Comparison of ENCODE assay signal across 21 mouse cellular contexts in genomic region chr16:32618946-32619345, GRCm38 (mm10). TPM values are rescaled to one million over a fixed set of nuclear protein-coding genes. Genes with fewer than 3 reads are reported as not detected.
DNase-seq lines count a peak whose midpoint lies in the region; ATAC-seq lines count a peak whose summit lies in the region.
"Had no signal": no experiment of that assay in that cellular context is flagged by ENCODE, and none has a peak within 500 bp of the region (broad histone marks: within the 10 kb centered on the region; RNA-seq: fewer than 3 reads in every experiment).

No protein-coding gene starts in this region.

- WGBS in liver, embryonic 13.5 days (ENCODE audit: insufficient replicate concordance): 93% methylated on average over 1 of the region's 1 CpGs
- WGBS in liver, embryonic 11.5 days: 92% methylated on average over 1 of the region's 1 CpGs

- no peaks in the 10 kb centered on the region for H3K9me3 ChIP-seq in liver, embryonic 13.5 days (replicated peaks)
- H3K9me3 ChIP-seq in liver, embryonic 11.5 days (ENCODE audit: control insufficient read depth, low read length): no peaks in the 10 kb centered on the region
- H3K9me3 ChIP-seq: embryonic facial prominence, embryonic 13.5 days; embryonic facial prominence, embryonic 15.5 days; forebrain, embryonic 10.5 days; forebrain, embryonic 12.5 days had no signal

- no peak overlapping the region for H3K9ac ChIP-seq in liver, embryonic 13.5 days
- H3K9ac ChIP-seq in liver, embryonic 11.5 days (ENCODE audit: low read depth, low read length): no peak overlapping the region
- H3K9ac ChIP-seq: embryonic facial prominence, embryonic 13.5 days; embryonic facial prominence, embryonic 15.5 days; forebrain, embryonic 12.5 days had no signal

- ATAC-seq in liver, embryonic 13.5 days (ENCODE audit: low read depth): no peak
- no peak for ATAC-seq in liver, embryonic 11.5 days (replicated peaks; ENCODE audit: low FRiP score)
- ATAC-seq: forebrain, embryonic 14.5 days; forebrain, embryonic 16.5 days had no signal

- H3K27ac ChIP-seq in liver, embryonic 13.5 days: 0 out of 2 replicates have a peak overlapping the region, but pooled peaks have one; percentile 4
- H3K27ac ChIP-seq in liver, embryonic 11.5 days (ENCODE audit: low read depth, low read length): no peak overlapping the region
- H3K27ac ChIP-seq: embryonic facial prominence, embryonic 13.5 days; embryonic facial prominence, embryonic 15.5 days; forebrain, embryonic 10.5 days; forebrain, embryonic 12.5 days had no signal

- H3K4me3 ChIP-seq in liver, embryonic 13.5 days (replicated peaks): no peak overlapping the region
- H3K4me3 ChIP-seq in liver, embryonic 11.5 days (ENCODE audit: low read depth, low read length): no peak overlapping the region
- H3K4me3 ChIP-seq: embryonic facial prominence, embryonic 13.5 days; embryonic facial prominence, embryonic 15.5 days; erythroblast, embryonic 14.5 days; forebrain, embryonic 10.5 days; forebrain, embryonic 12.5 days had no signal

- H3K27me3 ChIP-seq in liver, embryonic 13.5 days: no peaks in the 10 kb centered on the region
- H3K27me3 ChIP-seq in liver, embryonic 11.5 days (replicated peaks; ENCODE audit: control insufficient read depth, insufficient read depth, low read length): no peaks in the 10 kb centered on the region
- H3K27me3 ChIP-seq: embryonic facial prominence, embryonic 13.5 days; embryonic facial prominence, embryonic 15.5 days; forebrain, embryonic 12.5 days had no signal

- H3K36me3 ChIP-seq in liver, embryonic 13.5 days: peaks cover 96% of the 10 kb centered on the region
- peaks cover 62% of the 10 kb centered on the region for H3K36me3 ChIP-seq in liver, embryonic 11.5 days (ENCODE audit: control insufficient read depth, insufficient read depth, low read length)

- no peak for DNase-seq in liver, embryonic 13.5 days
- DNase-seq in liver, embryonic 11.5 days (ENCODE audit: low spot score): no peak
- DNase-seq in lung, postnatal 25 days (ENCODE audit: low spot score): peak; percentile 66
- no peak for DNase-seq in lung, postnatal 14 days
- DNase-seq: adrenal gland, adult 2 months; adrenal gland, postnatal 10 days; adrenal gland, postnatal 25 days; cerebellum, adult 11 months; cerebellum, adult 18-20 months; cerebellum, adult 8-10 months; cerebellum, adult 9-11 months; cerebellum, postnatal 14 days; cerebellum, postnatal 36 days; embryo, embryonic 11 days had no signal

- peaks cover 21% of the 10 kb centered on the region for H3K4me1 ChIP-seq in liver, embryonic 13.5 days (replicated peaks)
- no peaks in the 10 kb centered on the region for H3K4me1 ChIP-seq in liver, embryonic 11.5 days (replicated peaks; ENCODE audit: control insufficient read depth, insufficient read depth, low read length)
- H3K4me1 ChIP-seq: embryonic facial prominence, embryonic 13.5 days; embryonic facial prominence, embryonic 15.5 days; forebrain, embryonic 10.5 days; forebrain, embryonic 12.5 days had no signal

- H3K4me2 ChIP-seq in liver, embryonic 13.5 days: no peak overlapping the region
- no peak overlapping the region for H3K4me2 ChIP-seq in liver, embryonic 11.5 days
- H3K4me2 ChIP-seq: embryonic facial prominence, embryonic 13.5 days; embryonic facial prominence, embryonic 15.5 days; forebrain, embryonic 12.5 days had no signal

RNA-seq across cellular contexts. Expression of gene Tfrc, which starts 10.2 kb away (rescaled TPM):
- 262 and 322 TPM in 2 replicates for polyA plus RNA-seq in liver, embryonic 13.5 days (2015; fragmentation: Nextera tagmentation; extraction: Ambion mirVana)
- polyA plus RNA-seq in liver, embryonic 11.5 days (2014; fragmentation: Nextera tagmentation; extraction: Ambion mirVana): 220 and 245 TPM in 2 replicates

RNA-seq across cellular contexts. Expression of gene Tnk2, which starts 24.7 kb away (rescaled TPM):
- 4.2 and 4.9 TPM in 2 replicates for polyA plus RNA-seq in liver, embryonic 13.5 days (2015; fragmentation: Nextera tagmentation; extraction: Ambion mirVana)
- 10.8 and 11.6 TPM in 2 replicates for polyA plus RNA-seq in liver, embryonic 11.5 days (2014; fragmentation: Nextera tagmentation; extraction: Ambion mirVana)
